Mouse (Mus musculus) olfactory bulb, adult 2 months (tissue): Measurements from ENCODE around the gene Dennd1a.

ENCODE experiments used
- CTCF ChIP-seq: fragments of 200-500 bp; IDR thresholded peaks from 2 replicates; pipeline ENCODE4 v1.5.1; 2012; ENCODE audit warnings: low read depth, mild to moderate bottlenecking, low read length, moderate library complexity; ENCODE audit not compliant: insufficient read depth
- POLR2A ChIP-seq: fragments of 200-500 bp; IDR thresholded peaks from 2 replicates; pipeline ENCODE4 v1.6.1; 2012; ENCODE audit warnings: mild to moderate bottlenecking, low read depth, low read length, moderate library complexity; ENCODE audit not compliant: insufficient read depth

DNA sequence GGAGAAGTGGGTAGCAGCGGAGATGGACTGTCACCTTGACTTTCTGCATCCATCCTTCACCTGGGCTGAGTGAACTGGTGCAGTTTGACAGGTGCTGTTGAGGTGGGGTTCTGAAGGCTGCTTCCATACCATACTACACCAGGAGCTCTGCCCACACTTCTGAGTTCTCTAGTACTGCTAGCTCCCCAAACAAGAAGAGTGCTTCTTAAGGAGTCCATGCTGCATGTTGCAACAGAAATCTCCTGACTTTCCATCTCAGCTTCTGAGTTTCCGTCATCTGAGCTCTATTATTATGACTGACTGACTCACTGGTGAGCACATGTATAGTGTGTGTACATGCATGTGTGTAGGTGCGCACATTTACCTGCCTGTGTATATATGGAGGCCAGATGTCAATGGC lies 449.6 kb downstream of the Dennd1a start:
- TF ChIP-seq POLR2A (no peak), CTCF (no peak)
